Mouse (Mus musculus): ENCODE results near the gene Eif2b2. TPM values are rescaled to one million over a fixed set of nuclear protein-coding genes. Genes with fewer than 3 reads are reported as not detected.

Gene Eif2b2
- polyA plus RNA-seq (2012; rRNA removed) = 118 and 154 TPM in 2 replicates

DNA sequence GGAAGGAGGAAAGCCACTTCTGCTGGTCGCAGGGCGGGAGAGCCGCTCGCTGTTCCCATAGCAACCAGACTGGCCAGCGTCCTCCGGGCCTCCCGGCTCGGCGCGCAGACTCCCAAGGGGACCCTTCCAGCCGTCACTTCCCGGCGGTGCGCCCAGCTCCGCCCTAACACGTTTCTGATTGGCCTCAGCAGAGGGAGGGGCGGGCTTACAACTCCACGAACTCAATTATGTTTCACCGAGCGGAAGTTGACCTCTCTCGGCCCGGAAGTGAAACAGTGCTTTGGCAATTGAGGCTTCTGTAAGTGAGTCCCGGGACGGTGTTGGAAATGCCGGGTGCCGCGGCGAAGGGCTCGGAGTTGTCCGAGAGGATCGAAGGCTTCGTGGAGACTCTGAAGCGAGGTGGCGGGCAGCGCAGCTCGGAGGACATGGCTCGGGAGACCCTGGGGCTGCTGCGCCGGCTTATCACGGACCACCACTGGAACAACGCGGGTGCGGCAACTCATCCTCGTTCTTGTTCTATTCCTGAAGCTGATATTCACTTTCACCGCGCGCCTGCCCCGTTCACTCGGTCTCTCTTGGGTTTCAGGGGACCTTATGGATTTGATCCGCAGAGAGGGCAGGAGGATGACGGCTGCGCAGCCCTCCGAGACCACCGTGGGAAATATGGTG is at the start of gene Eif2b2:
Gene Eif2b2 (plus strand): TSS at position 246 of the 669 bp plus-strand sequence.
- peak; percentile 99 for DNase-seq (ENCODE audit: low read depth)

DNA sequence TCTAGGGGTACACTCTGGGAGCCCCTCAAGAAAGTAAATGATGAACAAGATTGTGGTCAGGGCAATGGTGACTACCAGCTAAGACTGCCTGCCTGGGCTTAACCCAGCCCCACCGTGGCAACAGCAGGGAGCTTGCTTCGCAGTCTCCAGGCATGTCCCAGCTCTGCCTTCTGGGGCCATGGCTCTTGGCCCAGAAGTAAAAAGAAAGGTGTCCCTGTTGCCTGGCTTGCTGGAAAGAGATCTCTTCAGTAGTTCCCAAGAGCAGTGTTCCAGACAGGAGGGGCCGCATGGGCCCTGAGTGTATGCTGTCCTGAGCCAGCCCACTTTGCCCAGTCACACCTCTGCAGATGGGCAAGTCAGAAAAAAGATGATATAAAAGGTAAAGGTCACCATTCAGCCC is 49.4 kb upstream of the Eif2b2 start:
- peak; percentile 24 for DNase-seq (ENCODE audit: low read depth)
- no peak for TF ChIP-seq CTCF (IDR thresholded peaks at IDR 0.05; ENCODE audit: borderline replicate concordance, extremely low read depth, insufficient read depth, insufficient read length)

More for the DNA sequence above, at the start of gene Eif2b2:
- no peak for TF ChIP-seq CTCF (IDR thresholded peaks at IDR 0.05; ENCODE audit: borderline replicate concordance, extremely low read depth, insufficient read depth, insufficient read length)
- TF ChIP-seq POLR2A (IDR thresholded peaks at IDR 0.05; ENCODE audit: borderline replicate concordance, extremely low read depth, insufficient read depth, insufficient read length, poor library complexity, severe bottlenecking) = peak; percentile 27; the same call in 1 of the 2 replicates

DNA sequence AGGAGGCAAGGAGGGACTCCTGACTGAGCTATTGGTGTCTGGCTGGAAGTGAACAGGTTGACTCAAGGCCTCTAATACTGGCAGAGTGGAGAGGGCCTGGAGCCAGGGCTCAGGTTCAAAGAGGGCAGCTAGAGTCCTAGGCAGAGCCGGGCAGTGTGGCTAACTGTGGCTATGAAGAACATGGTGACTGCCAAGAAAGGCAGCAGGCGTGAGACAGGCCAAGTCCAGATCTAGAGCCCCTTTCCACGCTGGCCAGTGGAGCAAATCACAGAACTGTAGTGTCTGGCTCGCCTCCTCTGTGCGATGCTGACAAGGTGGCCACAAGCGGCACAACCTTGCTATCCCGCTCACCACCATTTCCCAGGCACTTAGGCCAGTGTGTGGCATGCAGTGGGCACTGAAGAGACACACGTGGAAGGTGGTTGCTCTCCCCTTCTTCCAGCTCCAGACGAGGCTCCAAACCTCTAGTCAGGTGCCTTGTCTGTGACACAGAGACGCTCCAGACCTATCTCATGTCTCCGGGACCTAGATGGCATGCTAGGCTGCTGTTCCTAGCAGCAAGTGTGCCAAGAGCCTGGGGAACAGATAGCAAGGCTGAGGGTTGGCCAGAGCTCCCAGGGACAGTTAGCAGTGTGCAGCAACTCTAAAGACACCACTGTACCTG is 48.9 kb upstream of the Eif2b2 start:
- DNase-seq (ENCODE audit: low read depth) = no peak
- TF ChIP-seq CTCF (IDR thresholded peaks at IDR 0.05; ENCODE audit: borderline replicate concordance, extremely low read depth, insufficient read depth, insufficient read length) (no peak), POLR2A (IDR thresholded peaks at IDR 0.05; ENCODE audit: borderline replicate concordance, extremely low read depth, insufficient read depth, insufficient read length, poor library complexity, severe bottlenecking) (no peak)

DNA sequence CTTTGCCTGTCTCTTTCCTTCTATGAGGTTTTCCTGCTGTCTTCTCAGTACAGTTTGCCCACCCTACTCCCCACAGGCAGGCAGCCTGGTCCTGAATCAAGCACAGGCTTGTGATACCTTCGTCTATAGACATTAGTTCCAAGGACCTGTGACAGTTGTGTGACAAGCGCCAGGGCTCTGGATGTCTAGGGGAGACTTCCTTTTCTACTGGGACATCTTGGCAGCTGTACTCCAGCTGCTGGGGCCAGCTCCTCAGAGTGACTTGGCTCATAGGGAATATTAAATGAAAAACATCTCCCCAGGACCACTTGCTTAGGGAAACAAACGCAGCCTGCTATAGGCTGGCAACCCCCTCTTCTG is 48.4 kb upstream of the Eif2b2 start:
- TF ChIP-seq POLR2A (IDR thresholded peaks at IDR 0.05; ENCODE audit: borderline replicate concordance, extremely low read depth, insufficient read depth, insufficient read length, poor library complexity, severe bottlenecking) (no peak), CTCF (IDR thresholded peaks at IDR 0.05; ENCODE audit: borderline replicate concordance, extremely low read depth, insufficient read depth, insufficient read length) (no peak)
- DNase-seq (ENCODE audit: low read depth) = no peak

DNA sequence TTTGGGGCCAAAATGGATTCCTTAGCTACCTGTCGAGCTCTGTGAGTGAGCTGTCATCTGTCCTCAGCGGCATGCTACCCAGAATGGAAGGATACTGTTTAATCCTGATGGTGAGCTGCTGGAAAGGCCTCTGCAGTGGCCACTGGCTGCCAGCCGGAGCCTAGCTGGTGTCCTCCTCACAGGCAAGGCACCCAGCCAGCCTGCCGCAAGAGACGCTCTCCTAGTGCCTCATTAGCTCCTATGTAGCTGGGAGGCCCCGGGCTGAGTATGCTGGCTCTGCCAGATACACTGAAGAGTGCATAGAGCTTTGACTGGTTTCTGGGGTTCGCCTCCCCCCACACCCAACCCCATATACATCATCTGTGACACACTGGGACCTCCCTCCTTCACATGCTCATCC is 45.3 kb upstream of the Eif2b2 start:
- no peak for TF ChIP-seq POLR2A (IDR thresholded peaks at IDR 0.05; ENCODE audit: borderline replicate concordance, extremely low read depth, insufficient read depth, insufficient read length, poor library complexity, severe bottlenecking)
- no peak for TF ChIP-seq CTCF (IDR thresholded peaks at IDR 0.05; ENCODE audit: borderline replicate concordance, extremely low read depth, insufficient read depth, insufficient read length)
- DNase-seq (ENCODE audit: low read depth) = peak; percentile 62

DNA sequence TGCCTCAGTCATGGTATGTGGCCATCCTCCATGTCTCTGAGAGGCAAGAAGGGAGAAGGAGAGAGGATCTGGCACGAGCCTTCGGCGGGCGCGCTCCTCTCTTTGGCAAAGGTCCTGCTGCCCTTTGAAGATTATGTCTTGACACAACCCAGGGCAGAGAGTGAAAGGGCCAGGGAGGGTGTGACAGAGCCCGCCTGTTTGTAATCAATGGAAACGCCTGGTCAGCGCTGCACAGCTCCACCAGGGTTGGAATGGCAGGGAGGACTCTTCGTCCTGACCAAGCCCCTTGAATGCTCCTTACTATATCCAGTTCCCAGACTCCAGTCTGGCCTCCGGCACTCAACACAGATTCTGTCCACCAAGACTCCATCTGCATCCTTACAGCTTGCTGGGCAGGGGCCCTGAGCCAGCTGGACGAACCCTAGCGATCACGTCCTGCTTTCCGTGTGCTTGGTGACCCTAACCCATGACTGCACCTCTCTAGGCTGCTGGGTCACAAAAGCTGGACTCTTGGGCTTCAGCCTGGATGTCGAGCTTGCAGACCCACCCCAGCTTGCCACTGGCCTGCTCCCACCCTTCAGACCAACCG is 44.1 kb upstream of the Eif2b2 start:
- TF ChIP-seq CTCF (IDR thresholded peaks at IDR 0.05; ENCODE audit: borderline replicate concordance, extremely low read depth, insufficient read depth, insufficient read length) (no peak), POLR2A (IDR thresholded peaks at IDR 0.05; ENCODE audit: borderline replicate concordance, extremely low read depth, insufficient read depth, insufficient read length, poor library complexity, severe bottlenecking) (no peak)
- peak; percentile 32 for DNase-seq (ENCODE audit: low read depth)

- no peak for TF ChIP-seq POLR2A (IDR thresholded peaks at IDR 0.05; ENCODE audit: borderline replicate concordance, extremely low read depth, insufficient read depth, insufficient read length, poor library complexity, severe bottlenecking)
- TF ChIP-seq CTCF (IDR thresholded peaks at IDR 0.05; ENCODE audit: borderline replicate concordance, extremely low read depth, insufficient read depth, insufficient read length) = no peak
These were observed 43.1 kb upstream of the Eif2b2 start for GRCm38 (mm10) chr12:85175926-85176845.

DNA sequence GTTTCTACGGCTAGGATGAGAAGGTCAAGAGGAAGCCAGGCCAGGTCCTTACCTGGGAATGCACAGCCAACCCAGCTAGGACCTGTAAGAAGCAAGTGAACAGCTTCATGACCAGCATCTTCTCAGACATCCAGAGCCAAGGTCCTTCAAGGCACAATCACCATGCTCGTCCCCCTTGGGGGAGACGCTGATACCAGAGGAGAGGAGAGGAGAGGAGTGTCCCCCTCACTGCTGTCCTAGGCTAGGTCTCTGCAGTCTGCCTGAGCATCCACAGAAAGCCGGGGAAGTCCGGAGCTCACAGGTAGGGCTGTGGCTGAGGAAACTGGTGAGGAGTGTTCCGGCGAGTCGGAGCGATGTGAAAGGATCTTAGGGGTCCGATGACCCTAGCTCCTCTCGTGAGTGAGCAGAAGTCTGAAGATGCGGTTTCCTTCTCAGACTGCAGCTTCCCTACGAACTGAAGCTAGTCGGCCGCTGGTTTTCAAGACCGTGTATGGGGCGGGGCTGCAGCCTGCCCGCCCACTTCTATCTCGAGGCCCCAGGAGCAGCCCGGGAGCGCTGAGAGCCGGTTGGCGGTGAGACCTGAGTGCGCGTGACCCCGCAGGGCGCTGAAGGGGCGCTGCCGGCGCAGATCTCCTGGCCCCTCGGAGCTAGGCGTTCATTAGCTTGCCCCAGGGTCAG is 42.3 kb upstream of the Eif2b2 start:
- TF ChIP-seq POLR2A (IDR thresholded peaks at IDR 0.05; ENCODE audit: borderline replicate concordance, extremely low read depth, insufficient read depth, insufficient read length, poor library complexity, severe bottlenecking) (no peak), CTCF (IDR thresholded peaks at IDR 0.05; ENCODE audit: borderline replicate concordance, extremely low read depth, insufficient read depth, insufficient read length) (no peak)
- DNase-seq (ENCODE audit: low read depth) = peak; percentile 63

More at GRCm38 (mm10) chr12:85175926-85176845, 43.1 kb upstream of the Eif2b2 start:
- DNase-seq (ENCODE audit: low read depth) = peak; percentile 95

DNA sequence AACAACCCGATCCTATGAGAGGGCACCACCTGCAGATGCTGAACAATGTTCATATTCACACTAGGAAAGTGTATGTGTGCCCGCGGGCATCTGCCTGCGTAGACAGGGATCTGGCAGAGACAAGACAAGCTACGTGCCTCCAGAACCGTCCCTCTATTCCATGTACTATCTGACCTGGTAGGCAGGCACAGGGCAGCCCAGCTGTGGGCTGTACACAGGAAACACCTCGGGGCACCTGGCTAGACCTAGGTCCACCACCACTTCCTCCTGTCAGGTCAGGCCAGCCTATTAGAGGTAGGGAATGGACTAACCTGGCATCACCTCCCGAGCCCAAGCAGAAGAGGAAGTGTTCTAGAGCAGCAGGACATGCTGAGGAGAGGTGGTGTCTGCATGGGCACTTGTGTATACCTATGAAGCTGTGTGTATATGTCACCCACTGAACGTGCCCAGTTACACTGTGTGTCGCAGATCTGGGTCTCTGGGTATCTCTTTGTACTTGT is 41.5 kb upstream of the Eif2b2 start, which contains the start of gene Pgf:
Gene Pgf (minus strand): TSS at position 51 of the 500 bp plus-strand sequence.
- DNase-seq (ENCODE audit: low read depth) = no peak
- no peak for TF ChIP-seq POLR2A (IDR thresholded peaks at IDR 0.05; ENCODE audit: borderline replicate concordance, extremely low read depth, insufficient read depth, insufficient read length, poor library complexity, severe bottlenecking)
- no peak for TF ChIP-seq CTCF (IDR thresholded peaks at IDR 0.05; ENCODE audit: borderline replicate concordance, extremely low read depth, insufficient read depth, insufficient read length)

DNA sequence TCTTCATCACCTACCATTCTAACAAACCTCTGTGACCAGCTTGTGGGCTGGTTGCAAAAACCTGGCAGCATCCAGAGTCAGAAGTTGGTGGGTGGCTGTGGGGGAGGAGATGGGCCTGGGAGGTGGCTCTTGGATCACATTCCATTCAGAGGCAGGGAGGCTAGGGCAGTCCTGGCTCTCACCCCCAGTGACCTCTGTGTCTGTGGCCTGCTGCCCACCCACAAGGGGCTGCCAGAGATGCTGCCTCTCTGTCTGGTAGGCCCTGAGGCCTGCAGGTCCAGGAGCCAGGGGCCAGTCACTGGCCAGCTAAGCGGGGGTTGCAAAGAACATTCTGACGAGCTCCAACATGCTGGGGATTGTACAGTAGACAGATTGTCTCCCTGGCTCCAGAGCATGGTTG is 41.0 kb upstream of the Eif2b2 start:
- DNase-seq (ENCODE audit: low read depth) = no peak

More for the DNA sequence above, 41.0 kb upstream of the Eif2b2 start:
- TF ChIP-seq CTCF (IDR thresholded peaks at IDR 0.05; ENCODE audit: borderline replicate concordance, extremely low read depth, insufficient read depth, insufficient read length) = no peak
- TF ChIP-seq POLR2A (IDR thresholded peaks at IDR 0.05; ENCODE audit: borderline replicate concordance, extremely low read depth, insufficient read depth, insufficient read length, poor library complexity, severe bottlenecking) = no peak
